Mouse (Mus musculus) embryo, embryonic 9.5 days (tissue): ENCODE measurements at regions not wholly inside any gene's neighbourhood (a gene's known extent, or its start where the extent isn't known, plus 50 kb on each side); places are given as distances from the start of the nearest gene placed in this dataset.

Experiments used
- DNase-seq: peaks from one replicate; pipeline ENCODE4 v3.0.0-alpha.2; 2017; ENCODE audit errors: extremely low spot score

DNA sequence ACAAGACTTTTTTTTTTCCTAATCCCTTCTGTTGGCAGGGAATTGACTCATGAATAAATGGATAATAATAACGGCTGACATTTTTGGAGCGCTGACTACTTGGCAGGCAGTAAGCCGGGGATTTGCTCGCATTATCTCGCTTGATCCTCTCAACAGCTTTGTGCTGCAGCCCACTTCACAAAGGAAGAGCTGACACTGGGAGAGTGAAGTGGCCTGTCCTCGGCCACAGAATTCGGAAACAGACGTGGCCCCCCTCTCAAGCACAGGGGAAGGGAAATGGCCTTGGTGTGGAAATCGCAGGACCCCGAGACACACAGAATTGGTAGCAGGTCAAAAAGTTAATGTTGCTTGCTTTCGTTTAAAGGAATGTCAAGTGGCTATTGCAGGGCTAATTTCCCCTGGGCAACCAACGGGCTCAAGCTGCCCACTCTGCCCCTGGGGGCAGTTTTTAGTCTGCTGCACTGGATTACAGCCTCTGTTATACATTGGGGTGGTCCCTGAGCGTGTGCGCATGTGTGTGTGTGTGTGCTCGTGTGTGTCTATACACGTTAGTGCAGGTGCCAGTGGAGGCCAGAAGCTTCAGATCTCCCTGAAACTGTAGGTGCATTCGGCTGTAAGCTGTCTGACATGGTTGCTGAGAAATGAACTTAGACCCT is 483.1 kb downstream of the Plcl1 start:
- DNase-seq: peak; percentile 28

DNA sequence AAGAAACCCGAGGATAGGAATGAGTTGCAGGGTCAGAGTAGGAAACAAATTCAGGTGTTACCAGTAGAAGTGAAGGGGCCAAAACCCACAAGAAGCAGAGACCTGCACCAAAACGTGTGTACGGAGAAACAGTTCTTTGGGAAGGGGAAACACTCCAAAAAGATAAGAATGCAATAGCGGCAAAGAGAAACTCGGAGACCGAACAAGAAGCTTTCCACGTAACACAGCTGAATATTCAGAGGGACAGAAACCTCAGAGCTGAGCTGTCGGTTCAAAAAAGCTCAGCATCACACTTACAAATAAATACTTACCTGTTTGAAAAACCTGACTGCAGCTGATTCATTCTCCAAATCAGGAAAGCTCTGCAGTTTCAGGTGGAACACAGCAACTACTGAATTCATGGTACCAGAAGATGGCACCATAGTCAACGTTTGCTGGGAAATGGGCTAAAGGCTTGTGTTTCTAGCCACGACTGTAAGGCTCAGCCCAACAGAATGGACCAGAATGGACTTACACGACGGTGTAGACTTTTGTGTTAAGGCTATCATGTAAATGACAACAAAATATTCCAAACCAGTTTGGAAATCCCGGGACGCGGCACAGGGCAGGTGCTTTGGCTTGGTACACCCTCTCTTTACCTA is 484.9 kb downstream of the Plcl1 start:
- peak; percentile 43 for DNase-seq

- no peak for DNase-seq
Measured at GRCm38 (mm10) chr1:55891894-55892293, 486.2 kb downstream of the Plcl1 start.

GRCm38 (mm10) chr1:55897572-55897971 is 491.9 kb downstream of the Plcl1 start:
- DNase-seq: no peak

- DNase-seq: no peak
Measured at GRCm38 (mm10) chr1:55898031-55898430, 492.3 kb downstream of the Plcl1 start.

DNA sequence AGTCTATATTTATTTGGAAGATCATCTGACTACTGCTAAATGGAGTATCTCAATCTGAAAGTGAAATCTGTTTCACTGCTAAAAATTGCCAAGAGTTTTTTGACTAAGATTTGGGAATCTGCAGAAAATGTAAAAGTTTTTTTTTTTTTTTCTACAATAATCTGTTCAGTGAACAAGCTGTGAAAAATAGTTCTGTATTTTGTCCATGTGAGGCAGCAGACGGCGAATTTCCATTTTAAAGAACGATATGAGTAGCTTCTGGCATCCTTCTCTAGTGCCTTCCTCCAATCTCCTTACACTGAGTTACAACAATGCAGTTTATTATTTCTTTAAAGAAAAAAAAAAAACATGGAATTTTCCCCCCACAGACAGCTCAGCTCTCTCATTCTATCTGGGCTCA is 494.3 kb downstream of the Plcl1 start:
- DNase-seq: no peak

GRCm38 (mm10) chr1:55903177-55903576 is 497.5 kb downstream of the Plcl1 start:
- DNase-seq: no peak

- no peak for DNase-seq
Measured at GRCm38 (mm10) chr1:55904571-55904970, 498.9 kb downstream of the Plcl1 start.

DNA sequence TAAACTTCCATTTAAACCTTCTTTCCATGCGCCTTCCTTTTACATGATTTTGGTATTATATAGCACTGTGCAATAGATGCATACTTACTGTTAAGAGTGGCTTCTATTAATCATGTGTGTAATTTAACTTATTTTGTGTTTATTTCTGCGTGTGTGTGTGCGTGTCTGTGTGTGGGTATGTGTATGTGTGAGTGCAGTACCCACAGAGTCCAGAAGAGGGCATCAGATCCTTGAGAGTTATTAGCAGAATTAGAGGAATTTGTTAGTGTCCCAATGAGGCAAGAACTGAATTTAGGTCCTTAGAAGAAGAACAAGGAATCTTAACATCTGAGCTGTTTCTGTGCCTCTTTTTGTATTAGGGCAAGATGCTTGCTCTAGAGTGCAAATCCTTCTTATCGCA is 499.5 kb downstream of the Plcl1 start:
- DNase-seq: no peak

GRCm38 (mm10) chr1:55910024-55910423 is 504.3 kb downstream of the Plcl1 start:
- DNase-seq: no peak

DNA sequence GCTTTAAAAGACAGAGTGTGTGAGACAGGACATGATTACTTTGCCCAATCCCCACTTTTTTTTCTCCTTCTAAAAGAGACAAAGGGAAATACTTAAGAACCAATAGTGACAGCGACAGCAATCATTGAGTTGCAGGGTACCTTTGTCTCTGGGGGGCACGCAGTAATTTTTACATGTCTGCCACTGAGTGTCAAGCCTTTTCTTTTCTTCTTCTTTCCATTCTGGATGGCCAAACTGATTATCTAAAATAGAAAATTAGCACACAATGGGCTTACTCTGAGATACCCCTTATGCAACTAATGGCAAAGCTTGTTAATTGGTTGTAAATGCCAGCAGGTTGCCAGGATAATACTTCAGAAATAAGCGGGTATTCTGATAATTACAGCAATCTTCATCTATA is 508.6 kb downstream of the Plcl1 start:
- DNase-seq: no peak

GRCm38 (mm10) chr1:55915940-55916339 is 510.2 kb downstream of the Plcl1 start:
- no peak for DNase-seq

- no peak for DNase-seq
Measured at GRCm38 (mm10) chr1:55919516-55919915, 513.8 kb downstream of the Plcl1 start.

GRCm38 (mm10) chr1:55946786-55947549 is 541.2 kb downstream of the Plcl1 start:
- no peak for DNase-seq

DNA sequence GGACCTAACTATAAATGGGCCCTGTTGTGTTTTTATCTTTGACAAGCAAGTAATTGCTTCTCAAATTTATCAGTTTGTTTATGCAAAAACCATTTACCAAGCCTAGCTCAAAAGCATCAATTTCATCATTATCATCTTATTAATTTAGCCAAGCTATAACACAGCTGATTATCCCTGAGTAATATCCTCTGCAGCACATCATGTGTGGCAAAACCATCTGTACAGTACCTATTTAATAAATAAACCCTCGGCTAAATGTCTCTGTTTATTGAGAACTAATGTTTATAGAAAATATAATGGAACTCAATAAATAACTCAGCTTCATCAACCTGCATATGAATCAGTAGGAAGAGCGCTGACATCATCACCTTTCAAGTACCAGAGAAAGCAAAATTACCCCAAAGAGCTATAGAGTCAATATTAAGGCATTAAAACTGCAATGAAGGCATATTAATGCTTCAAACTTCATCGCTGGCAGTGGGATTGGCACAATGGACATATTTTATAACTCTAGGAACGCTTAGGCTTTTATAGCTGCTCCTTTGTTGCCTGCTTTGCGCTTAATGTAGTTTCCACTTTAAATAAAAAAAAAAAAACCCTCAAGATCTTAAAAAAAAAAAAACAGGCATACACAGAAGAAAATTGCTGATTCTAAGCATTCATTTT is 542.0 kb downstream of the Plcl1 start:
- DNase-seq: no peak

DNA sequence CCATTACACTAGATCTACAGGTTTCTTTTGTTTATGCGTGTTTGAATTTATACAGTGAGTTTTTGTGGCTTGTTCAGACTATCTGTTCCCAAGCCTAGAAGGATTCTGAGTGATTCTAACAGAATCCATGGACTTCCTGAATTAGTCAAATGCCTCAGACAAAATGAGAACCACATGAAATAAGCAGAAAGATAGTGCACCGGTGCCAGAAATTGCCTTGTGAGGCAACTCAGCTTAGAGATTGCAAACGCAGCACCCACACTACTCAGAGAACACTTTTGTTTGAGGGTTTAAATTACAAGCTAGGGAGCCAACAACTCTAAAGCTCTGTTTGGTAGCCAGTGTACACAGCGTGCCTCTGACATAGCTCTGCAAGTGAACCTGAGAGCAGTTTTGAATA is 543.9 kb downstream of the Plcl1 start:
- DNase-seq: no peak

GRCm38 (mm10) chr1:55957804-55958445 is 552.2 kb downstream of the Plcl1 start:
- DNase-seq: no peak

DNA sequence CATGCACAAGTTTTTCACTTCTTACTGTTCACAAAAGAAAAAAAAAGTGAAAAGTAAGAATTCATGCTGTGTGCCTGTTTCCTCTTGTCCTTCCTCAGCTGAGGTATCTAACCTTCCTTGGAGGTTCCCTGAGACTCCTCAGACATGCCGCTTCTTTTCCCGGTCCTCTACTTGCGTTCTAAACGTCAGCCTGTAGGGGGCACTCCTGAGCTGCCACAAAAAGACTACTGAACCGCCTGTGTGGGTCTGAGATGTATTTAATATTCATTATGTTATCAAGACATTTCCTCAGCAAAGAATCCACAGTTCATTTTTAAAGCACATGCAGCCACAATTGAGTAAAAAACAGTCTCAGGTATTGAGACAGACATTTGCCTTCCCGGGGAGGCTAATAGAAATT is 554.6 kb downstream of the Plcl1 start:
- DNase-seq: peak; percentile 67

- DNase-seq: no peak
Measured at GRCm38 (mm10) chr1:55963867-55964266, 558.1 kb downstream of the Plcl1 start.

DNA sequence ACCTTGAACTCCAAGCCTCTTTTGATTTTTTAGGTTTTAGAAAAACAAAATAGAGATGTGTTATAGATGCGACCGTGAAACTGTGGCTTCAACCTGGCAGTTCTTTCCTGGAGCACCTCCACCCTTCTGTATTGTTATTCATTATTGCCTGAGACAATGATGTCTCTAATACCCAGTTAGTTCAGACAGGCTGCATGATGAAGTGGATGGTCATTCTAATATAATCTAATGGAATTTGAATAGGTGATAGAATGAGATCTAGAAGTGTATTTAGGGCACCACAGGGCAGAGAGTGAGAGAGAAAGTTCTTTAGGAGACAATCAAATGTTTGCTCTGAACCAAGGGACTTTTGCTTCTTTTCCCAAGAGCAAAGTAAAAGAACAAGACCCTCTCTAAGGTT is 560.6 kb downstream of the Plcl1 start:
- no peak for DNase-seq

GRCm38 (mm10) chr1:55967869-55968268 is 562.1 kb downstream of the Plcl1 start:
- no peak for DNase-seq

GRCm38 (mm10) chr1:55977796-55978195 is 572.1 kb downstream of the Plcl1 start:
- no peak for DNase-seq
